Mouse (Mus musculus) natural killer cell, adult 2 months (primary cell): ENCODE results near the gene Hectd4.
A peak's percentile ranks its signal among the peaks of the same experiment; 100 is the strongest.
"Not testable (repeated sequence)": the region's sequence is repeated elsewhere in the genome, so short reads cannot be mapped to it uniquely, and the experiment has no call there.

Experiments
- DNase-seq, 2 experiments: peaks; one replicate each; pipeline ENCODE4 v3.0.0; 2022; ENCODE audit warnings: low spot score in 2 of 2

Gene Hectd4

DNA sequence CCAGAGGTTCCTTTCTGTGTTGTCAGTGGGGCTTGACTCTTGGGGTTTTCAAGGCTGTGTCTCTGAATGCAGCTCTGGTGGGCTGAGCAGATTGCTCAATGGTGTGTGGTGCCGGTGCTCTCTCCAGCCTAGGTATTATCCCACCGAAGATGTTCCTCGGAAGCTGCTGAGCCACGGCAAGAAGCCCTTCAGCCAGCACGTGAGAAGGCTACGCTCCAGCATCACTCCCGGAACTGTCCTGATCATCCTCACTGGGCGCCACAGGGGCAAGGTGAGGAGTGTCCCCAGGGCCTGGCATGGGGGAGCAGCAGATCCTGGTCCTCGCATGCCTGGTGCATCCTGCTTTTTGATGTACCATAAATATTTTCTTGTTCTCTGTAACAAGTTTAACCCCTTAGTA is 13.5 kb upstream of the Hectd4 start:
- no peak for DNase-seq

DNA sequence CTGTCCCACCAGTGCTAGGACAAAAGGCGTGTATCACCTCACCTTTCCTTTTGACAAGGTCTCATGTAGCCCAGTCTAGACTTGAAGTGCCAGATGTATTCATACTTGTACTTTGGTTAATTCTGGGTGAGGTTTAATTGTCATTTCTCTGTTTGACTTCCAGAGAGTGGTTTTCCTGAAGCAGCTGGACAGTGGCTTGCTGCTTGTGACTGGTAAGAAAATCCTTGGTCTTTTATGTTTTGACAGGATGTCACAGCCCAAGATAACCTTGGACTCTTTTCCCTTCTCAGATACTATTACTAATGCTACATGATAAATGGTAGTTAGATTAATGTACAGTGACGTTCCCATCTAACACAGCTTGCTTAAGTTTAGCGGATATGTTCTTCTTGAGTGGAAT is 13.0 kb upstream of the Hectd4 start:
- DNase-seq: no peak

DNA sequence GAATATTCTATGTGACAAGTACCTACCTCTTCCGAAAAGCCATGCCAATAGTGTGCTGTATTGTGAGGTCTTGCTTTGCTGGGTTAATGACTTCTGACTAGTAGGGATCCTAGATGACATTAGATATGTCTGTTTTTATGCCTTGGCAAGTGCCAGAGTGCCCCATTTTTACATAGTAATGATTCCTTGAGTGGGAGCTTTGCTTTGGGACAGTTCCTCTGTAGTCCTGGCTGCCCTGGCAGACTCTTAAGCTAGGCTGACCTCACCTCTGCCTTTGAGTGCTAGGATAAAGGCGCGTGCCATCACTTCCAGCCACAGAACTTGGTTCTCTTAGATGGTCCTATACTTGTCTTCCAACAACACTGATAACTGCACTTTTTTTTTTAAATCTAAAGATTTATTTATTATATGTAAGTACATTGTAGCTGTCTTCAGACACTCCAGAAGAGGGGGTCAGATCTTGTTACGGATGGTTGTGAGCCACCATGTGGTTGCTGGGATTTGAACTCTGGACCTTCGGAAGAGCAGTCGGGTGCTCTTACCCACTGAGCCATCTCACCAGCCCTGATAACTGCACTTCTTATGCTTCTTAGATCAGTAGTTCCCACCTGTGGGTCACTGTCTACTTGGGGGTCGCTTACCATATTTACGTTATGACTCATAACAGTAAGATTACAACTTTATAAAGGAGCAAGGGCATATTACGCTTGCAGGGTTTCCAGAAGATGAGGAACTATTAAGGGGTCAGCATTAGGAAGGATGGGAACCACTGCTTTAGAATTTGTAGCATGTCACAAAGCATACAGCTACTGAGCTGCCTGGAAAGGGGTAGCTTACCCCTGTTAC is 10.0 kb upstream of the Hectd4 start:
- no peak for DNase-seq

DNA sequence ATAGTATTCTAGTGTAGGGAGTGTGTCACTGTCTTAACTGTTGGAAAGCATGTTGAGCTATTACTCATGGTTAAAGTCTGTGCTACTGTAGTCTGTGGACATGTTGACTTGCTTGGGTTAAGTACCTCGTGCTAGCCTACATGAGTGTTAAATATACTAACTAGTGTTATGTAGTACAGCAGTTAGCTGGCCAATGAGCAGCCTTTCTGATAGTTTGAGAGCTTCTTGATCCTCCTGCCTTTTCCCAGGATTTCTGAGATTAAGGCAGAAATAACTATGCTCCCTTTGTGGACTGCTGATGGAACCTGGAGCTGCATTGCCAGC is 9.5 kb upstream of the Hectd4 start:
- DNase-seq: no peak

DNA sequence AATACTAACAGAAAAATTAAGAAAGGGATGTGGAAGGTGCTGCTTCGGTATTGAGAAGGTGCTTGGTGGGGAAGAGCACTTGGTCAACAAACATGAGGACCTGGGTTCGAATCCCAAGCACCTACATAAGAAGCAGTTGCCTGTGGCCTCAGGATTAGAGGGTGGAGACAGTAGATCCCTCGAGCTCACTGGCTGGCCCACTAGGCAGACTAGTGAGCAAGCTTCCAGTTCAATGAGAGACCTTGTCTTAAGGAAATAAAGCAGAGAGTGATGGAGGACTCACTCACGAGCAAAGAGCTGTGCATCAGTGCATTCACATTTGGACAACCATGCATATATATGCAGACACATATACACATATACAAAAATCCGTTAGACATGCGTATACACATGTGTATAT is 7.9 kb upstream of the Hectd4 start:
- DNase-seq: no peak

DNA sequence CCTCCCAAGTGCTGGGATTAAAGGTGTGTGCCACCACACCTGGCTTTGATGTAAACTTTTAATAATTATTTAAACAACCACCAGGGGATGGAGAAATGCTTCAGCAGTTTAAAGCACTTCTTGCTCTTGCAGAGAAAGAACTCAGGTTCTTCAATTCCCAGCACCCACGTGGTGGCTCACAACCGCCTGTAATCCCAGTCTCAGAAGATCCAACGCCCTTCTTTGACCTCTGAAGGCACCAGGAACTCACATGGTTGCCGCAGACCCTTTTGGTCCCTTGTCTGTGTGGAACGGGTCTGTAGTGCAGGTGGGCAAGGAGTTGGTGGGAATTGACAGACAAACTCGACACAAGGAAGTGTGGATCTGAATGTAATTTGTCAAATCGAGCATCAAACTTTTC is 5.3 kb upstream of the Hectd4 start:
- no peak for DNase-seq

DNA sequence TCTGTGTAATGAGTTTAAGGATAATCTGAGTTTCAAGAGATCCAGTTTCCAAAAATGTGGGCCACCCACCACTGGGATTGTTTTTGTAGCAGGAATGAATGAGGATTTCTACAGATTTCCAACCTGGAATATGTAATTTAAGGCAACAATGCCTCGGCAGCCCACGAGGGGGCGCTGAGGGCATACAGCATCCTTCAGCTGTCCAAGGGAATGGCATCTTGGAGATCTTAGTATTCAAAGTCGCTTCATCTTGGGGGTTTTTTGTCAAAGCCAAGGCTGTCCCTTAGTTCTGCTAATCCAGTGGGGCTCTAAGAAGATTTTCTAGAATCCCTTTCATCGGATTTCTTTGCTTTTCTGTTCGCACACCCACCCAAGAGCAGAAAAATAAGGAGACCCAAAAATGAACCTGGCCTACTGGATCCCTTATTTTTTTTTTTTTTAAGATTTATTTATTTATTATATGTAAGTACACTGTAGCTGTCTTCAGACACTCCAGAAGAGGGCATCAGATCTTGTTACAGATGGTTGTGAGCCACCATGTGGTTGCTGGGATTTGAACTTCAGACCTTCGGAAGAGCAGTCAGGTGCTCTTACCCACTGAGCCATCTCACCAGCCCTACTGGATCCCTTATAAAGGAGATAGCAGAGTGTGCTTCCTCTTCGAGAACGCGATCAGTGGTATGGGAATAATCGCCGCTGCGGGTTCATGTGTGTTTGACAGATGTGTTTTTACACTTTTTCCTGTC is 4.5 kb upstream of the Hectd4 start:
- DNase-seq: peak in 1 of 2 experiments; percentile 43

DNA sequence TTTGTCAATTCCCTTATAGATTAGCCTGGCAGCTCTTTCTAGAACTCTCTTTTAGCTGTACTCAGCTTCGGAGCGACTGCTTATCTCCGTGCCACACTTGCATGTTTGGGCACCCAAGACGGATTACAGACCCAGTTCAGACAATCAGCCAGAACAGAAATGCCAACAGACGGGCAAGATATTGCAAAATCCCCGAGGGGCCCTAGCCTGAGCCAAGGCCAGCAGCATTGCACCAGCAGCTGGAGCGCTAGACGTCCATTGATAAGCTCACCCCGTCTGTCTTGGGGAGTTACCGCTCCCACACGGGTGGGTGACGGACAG is 3.9 kb upstream of the Hectd4 start:
- DNase-seq: no peak

DNA sequence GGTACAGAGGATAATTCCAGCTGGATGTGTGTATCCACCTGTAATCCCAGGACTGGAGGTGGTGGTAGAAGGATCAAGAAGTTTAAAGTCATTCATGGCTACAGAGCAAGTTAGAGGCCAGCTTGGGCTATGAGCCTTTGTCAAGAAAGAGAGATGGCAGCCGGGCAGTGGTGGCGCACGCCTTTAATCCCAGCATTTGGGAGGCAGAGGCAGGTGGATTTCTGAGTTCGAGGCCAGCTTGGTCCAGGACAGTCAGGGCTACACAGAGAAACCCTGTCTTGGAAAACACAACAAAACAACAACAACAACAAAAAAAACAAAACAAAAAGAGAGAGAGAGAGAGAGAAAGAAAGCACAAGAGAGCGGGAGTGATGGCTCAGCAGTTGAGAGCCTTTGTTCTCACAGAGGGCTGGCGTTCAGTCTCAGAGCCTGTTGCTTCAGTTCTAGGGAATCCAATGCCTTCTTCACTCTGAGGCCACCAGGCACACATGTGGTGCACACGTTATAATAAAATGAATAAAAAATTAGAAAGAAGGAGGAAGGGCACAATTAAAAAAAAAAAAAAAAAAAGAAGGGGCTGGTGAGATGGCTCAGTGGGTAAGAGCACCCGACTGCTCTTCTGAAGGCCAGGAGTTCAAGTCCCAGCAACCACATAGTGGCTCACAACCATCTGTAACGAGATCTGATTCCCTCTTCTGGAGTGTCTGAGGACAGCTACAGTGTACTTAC is 3.3 kb upstream of the Hectd4 start:
- not testable (repeated sequence) for DNase-seq

DNA sequence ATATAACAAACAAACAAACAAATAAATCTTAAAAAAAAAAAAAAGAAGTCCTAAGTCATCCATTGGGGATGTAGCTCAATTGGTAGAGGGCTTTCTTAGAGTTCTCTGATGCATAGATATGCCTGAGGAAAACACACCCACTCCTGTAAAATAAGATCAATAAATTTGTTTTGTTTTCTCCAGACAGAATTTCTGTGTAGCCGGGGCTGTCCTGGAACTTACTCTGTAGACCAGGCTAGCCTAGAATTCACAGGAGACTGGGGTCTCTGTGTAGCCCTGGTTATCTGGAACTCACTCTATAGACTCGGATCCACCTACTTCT is 2.7 kb upstream of the Hectd4 start:
- DNase-seq: no peak

DNA sequence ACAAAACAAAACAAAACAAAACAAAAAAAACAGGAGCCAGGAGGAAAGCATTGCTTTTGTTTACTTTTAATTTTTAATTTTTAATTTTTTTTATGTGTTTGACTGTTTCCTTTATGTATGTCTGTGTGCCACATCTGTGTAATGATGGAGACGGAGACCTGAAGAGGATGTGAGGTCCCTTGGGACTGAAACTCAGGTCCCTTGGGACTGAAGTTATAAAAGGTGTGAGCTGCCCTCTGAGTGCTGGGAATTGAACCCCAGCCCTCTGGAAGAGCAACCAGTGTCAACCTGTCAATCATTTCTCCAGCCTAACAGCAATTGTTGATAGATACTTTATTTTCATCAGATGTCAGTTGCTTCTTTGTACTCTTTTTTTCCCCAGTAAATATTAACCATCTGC is 829 bp upstream of the Hectd4 start:
- DNase-seq: peak in 1 of 2 experiments; percentile 16

DNA sequence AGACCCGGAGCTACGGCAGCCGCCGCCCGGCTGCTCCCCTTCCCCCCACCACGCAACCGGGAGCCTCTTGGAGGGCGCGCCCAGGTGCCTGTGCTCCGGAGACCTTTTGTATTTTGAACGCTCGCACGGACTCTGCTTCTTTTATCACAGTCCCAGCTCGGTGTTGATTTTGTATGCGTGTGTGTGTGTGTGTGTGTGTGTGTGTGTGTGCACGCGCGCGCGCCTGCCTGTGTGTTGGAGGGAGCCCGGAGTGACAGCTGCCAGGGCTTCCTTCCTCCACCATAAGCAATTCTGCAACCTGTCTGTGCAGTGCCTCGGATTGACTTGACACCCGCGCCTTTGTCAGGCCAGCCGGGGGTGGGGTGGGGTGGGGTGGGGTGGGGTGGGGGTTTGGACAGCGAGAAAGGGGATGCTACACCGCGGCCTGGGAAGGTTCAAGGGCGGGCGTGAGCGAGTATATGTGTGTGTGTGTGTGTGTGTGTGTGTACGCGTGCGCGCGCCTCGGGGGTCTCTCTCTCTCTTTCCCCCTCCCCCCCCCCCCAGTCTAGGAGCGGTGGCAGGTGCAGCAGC is 798 bp downstream of the Hectd4 start:
- DNase-seq: peak in 1 of 2 experiments; percentile 14

DNA sequence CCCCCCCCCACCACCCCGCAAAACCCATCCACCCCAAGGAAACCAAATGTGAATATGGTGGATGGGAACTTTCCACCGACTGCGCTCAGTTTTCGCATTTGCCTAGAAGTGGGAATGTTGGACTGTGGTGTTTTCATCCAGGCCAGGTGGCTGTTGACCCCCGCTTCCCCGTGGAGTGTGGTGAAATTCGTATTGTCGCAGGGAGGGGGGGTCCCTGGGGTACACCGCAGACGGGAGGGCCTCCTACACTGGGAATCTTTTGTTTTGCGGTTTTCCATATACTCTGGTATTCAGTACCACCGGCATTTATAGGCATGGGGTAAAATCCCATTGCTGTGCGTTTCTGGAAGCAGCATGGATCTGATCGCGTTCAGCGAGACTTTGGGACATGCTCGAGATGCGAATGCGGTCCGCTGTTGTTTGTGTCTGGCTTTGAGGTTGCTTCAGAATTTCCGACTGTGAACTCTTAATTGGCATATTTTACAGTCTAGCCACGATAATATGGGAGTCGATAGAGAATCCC is 1.4 kb downstream of the Hectd4 start:
- no peak for DNase-seq

DNA sequence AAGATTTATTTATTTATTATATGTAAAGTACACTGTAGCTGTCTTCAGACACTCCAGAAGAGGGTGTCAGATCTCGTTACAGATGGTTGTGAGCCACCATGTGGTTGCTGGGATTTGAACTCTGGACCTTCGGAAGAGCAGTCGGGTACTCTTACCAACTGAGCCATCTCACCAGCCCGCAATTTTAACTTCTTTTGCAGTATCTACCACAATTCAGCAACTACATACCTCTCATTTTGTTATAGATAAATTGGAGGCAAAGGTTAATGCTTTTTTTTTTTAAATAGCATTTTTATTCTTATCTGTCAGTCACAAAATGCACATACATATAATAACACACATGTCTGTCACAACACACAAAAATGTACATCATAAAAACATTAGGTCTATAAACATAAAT is 4.0 kb downstream of the Hectd4 start:
- not testable (repeated sequence) for DNase-seq

DNA sequence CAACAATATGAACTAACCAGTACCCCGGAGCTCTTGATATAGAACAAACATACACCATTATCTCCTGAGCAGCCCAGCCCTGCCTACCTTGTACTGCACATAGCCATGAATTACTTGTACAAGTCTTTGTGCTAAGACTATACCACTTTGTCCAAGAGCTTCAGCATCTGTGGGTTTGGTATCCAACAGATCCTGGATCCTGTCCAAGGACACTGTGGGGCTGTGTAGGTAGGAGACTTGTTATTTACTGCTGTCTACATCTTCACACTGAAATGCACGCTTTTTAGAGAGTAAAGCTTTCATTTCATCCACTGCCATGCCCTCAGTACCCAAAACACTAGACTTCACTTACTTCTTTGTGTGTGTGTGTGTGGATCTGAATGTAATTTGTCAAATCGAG is 4.8 kb downstream of the Hectd4 start:
- DNase-seq: no peak

DNA sequence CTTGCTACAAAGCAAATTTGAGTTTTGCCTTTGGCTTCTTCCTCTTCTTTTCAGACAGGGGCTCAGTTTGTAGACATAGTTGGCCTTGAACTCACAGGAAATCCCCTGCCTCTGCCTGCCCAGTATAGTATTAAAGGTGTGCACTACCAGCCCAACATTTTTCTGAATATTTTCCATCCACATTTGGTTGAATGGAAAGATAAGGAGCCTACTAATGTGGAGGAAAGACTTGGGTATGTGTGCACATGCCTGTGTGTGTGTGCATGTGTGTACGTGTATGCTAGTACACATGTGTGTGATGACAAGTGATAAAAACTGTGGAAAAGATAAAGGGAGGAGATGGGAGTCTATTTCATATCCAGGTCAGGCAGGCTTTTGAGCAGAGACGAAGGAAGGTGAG is 5.8 kb downstream of the Hectd4 start:
- DNase-seq: no peak

DNA sequence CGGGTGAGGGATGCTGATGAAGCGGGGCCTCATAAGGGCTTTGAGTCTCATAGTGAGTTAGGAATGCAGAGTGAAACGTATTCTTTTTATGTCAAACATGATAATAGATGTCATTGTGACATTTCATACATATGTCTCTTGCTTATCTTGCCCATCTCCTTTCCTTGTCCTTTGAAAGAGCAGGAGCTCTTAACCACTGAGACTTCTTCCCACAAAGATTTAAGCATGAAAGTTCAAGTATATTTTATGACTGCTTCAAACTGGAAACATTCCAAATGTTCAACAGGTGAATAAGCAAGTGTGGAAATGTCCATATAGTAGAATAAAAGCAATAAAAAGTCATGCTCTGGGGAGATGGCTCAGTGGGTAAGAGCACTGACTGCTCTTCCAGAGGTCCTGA is 6.4 kb downstream of the Hectd4 start:
- no peak for DNase-seq

DNA sequence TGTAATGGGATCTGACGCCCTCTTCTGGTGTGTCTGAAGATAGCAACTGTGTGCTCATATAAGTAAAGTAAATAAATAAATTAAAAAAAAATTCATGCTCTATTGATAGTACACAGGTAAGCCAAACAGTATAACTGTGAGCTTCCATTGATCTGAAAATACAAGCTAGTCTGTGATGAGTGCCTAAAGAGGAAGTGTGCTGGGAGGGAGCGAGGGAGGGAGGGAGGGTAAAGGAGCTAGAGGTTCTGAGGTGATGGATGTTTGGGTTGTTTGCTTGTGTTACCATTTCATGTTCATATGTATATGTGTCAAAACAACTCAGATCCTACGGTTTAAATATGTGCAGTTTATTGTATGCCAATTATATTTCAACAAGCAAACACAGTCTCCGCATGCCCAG is 6.8 kb downstream of the Hectd4 start:
- no peak for DNase-seq

DNA sequence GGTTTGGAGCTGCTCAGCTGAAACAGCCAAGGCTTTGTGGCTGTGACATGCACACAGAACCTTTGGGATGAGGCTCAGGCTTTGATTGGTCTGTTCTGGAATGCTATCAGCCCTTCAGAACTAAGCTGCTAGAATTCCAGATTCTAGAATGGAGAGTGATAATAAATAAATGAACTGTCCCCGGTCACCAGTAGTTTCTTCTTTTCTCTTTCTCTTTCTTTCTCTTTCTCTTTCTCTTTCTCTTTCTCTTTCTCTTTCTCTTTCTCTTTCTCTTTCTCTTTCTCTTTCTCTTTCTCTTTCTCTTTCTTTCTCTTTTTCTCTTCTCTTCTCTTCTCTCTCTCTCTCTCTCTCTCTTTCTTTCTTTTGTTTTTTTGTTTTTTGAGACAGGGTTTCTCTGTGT is 7.3 kb downstream of the Hectd4 start:
- DNase-seq: not testable (repeated sequence)

DNA sequence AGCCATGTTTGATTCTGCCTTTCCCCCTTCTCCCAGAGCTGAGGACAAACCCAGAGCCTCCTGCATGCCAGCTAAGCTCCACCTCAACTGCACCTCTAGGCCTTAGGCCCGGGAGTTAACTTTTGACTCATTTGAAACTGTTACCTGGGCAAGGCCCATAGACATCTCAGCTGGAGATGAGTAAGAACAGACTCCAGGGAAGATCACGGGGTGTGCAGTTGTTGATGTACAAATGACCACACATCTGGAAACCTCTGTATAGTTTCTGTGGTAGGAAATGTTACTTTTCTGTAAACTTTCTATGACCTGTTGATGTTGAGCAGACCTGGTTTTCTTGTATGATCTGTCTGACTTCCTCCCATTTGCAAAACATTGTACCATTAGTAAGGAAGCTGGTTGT is 9.2 kb downstream of the Hectd4 start:
- no peak for DNase-seq

DNA sequence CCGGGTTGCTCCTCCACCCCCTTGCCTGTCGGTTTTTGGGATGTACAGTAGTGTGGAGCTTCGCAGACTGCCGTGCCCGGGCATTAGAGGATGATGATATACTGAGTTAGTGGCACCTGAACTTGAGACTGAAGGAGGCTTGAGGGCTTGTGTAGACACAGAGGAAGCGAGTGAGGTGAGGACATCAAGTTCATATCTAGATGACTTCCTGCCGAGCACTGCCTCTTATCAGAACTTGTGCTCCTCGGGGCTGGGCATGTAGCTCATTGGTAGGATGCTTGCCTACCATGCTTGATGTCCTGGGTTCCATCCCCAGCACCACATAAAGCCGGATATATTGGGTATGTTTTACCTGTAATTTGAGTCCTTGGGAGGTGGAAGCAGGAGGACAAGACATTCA is 10.8 kb downstream of the Hectd4 start:
- DNase-seq: no peak

DNA sequence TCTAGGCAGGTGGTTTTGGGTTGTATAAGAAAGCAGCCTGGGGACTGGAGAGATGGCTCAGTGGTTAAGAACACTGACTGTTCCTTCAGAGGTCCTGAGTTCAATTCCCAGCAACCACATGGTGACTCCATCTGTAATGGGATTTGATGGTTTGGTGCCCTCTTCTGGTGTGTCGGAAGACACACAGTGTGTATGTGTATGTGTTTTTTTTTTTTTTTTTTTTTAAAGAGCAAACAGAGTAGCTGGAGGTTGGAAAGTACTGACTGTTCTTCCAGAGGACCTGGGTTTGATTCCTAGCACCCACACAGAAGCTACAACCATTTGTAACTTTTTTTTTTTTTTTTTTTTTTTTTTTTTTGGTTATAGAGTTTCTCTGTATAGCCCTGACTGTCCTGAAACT is 12.8 kb downstream of the Hectd4 start:
- DNase-seq: no peak

DNA sequence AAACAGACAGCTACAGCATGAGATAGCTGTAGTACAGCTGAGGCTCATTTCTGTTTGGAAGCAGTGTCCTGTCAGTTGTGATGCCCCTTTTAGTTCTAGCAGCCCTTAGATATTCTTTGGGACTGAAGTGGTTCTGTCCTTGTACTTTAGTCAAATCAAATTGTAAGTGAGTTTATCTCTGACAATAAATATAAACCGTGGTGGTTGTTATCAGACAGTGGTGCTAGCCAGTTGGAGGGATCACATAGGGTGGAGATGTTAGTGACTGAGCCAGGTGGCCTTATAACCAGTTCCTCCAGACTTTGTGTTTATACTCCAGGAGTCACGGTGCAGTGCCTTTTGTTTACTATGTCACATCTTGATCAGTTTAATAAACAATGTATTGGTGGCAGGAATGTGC is 13.7 kb downstream of the Hectd4 start:
- no peak for DNase-seq
